Mouse (Mus musculus) midbrain, embryonic 15.5 days (tissue): ENCODE results near the gene Plekhg4. TPM values are rescaled to one million over a fixed set of nuclear protein-coding genes. Genes with fewer than 3 reads are reported as not detected.

Source experiments
- ATAC-seq: fragments of 200-750 bp; cut with Nextera tagmentation; replicated peaks from 2 replicates; pipeline ENCODE4 v1.8.0; 2017; ENCODE audit warnings: moderate TSS enrichment
- H3K27ac ChIP-seq: fragments of 300-500 bp; sonication (generic); 2 replicates; pipeline ENCODE4 v1.5.1; 2015; ENCODE audit warnings: mild to moderate bottlenecking, inconsistent platforms
- H3K27me3 ChIP-seq: fragments of 300-500 bp; sonication (generic); replicated peaks from 2 replicates; pipeline ENCODE4 v1.6.1; 2015; ENCODE audit warnings: inconsistent platforms
- H3K36me3 ChIP-seq: fragments of 300-500 bp; sonication (generic); replicated peaks from 2 replicates; pipeline ENCODE4 v1.6.1; 2015; ENCODE audit warnings: inconsistent platforms
- H3K4me1 ChIP-seq: fragments of 300-500 bp; sonication (generic); 2 replicates; pipeline ENCODE4 v1.6.1; 2015; ENCODE audit warnings: inconsistent platforms
- H3K4me2 ChIP-seq: fragments of 300-500 bp; sonication (generic); 2 replicates; pipeline ENCODE4 v1.6.1; 2015; ENCODE audit warnings: inconsistent platforms, mild to moderate bottlenecking, moderate library complexity
- H3K4me3 ChIP-seq: fragments of 300-500 bp; sonication (generic); 2 replicates; pipeline ENCODE4 v1.5.1; 2015; ENCODE audit warnings: mild to moderate bottlenecking, inconsistent platforms
- H3K9ac ChIP-seq: fragments of 300-500 bp; sonication (generic); 2 replicates; pipeline ENCODE4 v1.6.1; 2015; ENCODE audit warnings: mild to moderate bottlenecking, inconsistent platforms
- H3K9me3 ChIP-seq: fragments of 300-500 bp; sonication (generic); 2 replicates; pipeline ENCODE4 v1.6.1; 2016; ENCODE audit warnings: inconsistent platforms
- WGBS: fragments of 180-500 bp; shearing (Covaris S2); methylation state at CpG from one replicate; pipeline ENCODE4 v1.1.7; 2015; ENCODE audit warnings: mixed read lengths; 5-methylcytosine and 5-hydroxymethylcytosine counted together
- polyA plus RNA-seq: library from polyadenylated mRNA; unstranded; fragments of >200 nt; fragmentation: Nextera tagmentation; extraction: Ambion mirVana; gene quantifications from 2 replicates; pipeline ENCODE4 v1.2.1, GENCODE M21; 2015

Plekhg4 gene
- 2.1 and 2.4 TPM in 2 replicates for polyA plus RNA-seq

GRCm38 (mm10) chr8:105373032-105373431 lies at the start of gene Plekhg4:
TSS of gene Plekhg4 (plus strand) at chr8:105373274.
- Histone ChIP-seq H3K9ac (no peak within 1 kb of the TSS), H3K4me2 (peak within 1 kb of the TSS; percentile 45; the same call in 1 of the 2 replicates), H3K4me3 (no peak within 1 kb of the TSS), H3K27ac (no peak within 1 kb of the TSS), H3K9me3 (no peaks in the 10 kb centered on the region), H3K27me3 (no peaks in the 10 kb centered on the region), H3K4me1 (no peaks in the 10 kb centered on the region), H3K36me3 (no peaks in the 10 kb centered on the region)
- WGBS: 65% methylated on average over 2 of the region's 2 CpGs
- ATAC-seq: no peak

GRCm38 (mm10) chr8:105325641-105326093 lies 47.4 kb upstream of the Plekhg4 start:
- Histone ChIP-seq H3K4me3 (peak overlapping the region; percentile 91), H3K27me3 (no peaks in the 10 kb centered on the region), H3K9ac (peak overlapping the region; percentile 93), H3K36me3 (peaks cover 31% of the 10 kb centered on the region; the same call in 1 of the 2 replicates), H3K4me1 (peaks cover 26% of the 10 kb centered on the region), H3K4me2 (peak overlapping the region; percentile 93), H3K9me3 (no peaks in the 10 kb centered on the region), H3K27ac (peak overlapping the region; percentile 81)
- ATAC-seq: peak; percentile 71
- WGBS: under 1% methylated on average over 12 of the region's 12 CpGs

GRCm38 (mm10) chr8:105326141-105326672 lies 46.9 kb upstream of the Plekhg4 start, which contains the start of the genes Lrrc29 and Tmem208:
TSS of gene Lrrc29 (minus strand) at chr8:105326278.
TSS of gene Tmem208 (plus strand) at chr8:105326354.
- ATAC-seq: peak; percentile 92
- no peaks in the 10 kb centered on the region for H3K9me3 ChIP-seq
- peaks cover 26% of the 10 kb centered on the region for H3K4me1 ChIP-seq
- H3K9ac ChIP-seq: peak within 1 kb of the TSS; percentile 93
- H3K36me3 ChIP-seq: peaks cover 36% of the 10 kb centered on the region; the same call in 1 of the 2 replicates
- peak within 1 kb of the TSS; percentile 91 for H3K4me3 ChIP-seq
- peak within 1 kb of the TSS; percentile 93 for H3K4me2 ChIP-seq
- under 1% methylated on average over 36 of the region's 36 CpGs for WGBS
- H3K27me3 ChIP-seq: no peaks in the 10 kb centered on the region
- peak within 1 kb of the TSS; percentile 83 for H3K27ac ChIP-seq

GRCm38 (mm10) chr8:105326968-105327367 lies 46.1 kb upstream of the Plekhg4 start:
- peak overlapping the region; percentile 91 for H3K4me3 ChIP-seq
- 45% methylated on average over 6 of the region's 6 CpGs for WGBS
- no peak for ATAC-seq
- H3K4me2 ChIP-seq: peak overlapping the region; percentile 70
- H3K9me3 ChIP-seq: no peaks in the 10 kb centered on the region
- peaks cover 43% of the 10 kb centered on the region; the same call in 1 of the 2 replicates for H3K36me3 ChIP-seq
- H3K9ac ChIP-seq: peak overlapping the region; percentile 63
- peak overlapping the region; percentile 83; the same call in 1 of the 2 replicates for H3K27ac ChIP-seq
- H3K4me1 ChIP-seq: peaks cover 26% of the 10 kb centered on the region
- no peaks in the 10 kb centered on the region for H3K27me3 ChIP-seq

GRCm38 (mm10) chr8:105330325-105330724 lies 42.7 kb upstream of the Plekhg4 start:
- no peak for ATAC-seq
- peaks cover 15% of the 10 kb centered on the region for H3K4me1 ChIP-seq
- H3K27me3 ChIP-seq: no peaks in the 10 kb centered on the region
- H3K4me2 ChIP-seq: no peak overlapping the region
- H3K36me3 ChIP-seq: peaks cover 36% of the 10 kb centered on the region; the same call in 1 of the 2 replicates
- no peak overlapping the region for H3K9ac ChIP-seq
- no peak overlapping the region for H3K4me3 ChIP-seq
- H3K27ac ChIP-seq: no peak overlapping the region
- H3K9me3 ChIP-seq: no peaks in the 10 kb centered on the region
- WGBS: 96% methylated on average over 12 of the region's 12 CpGs

GRCm38 (mm10) chr8:105331469-105331868 lies 41.6 kb upstream of the Plekhg4 start:
- H3K9me3 ChIP-seq: no peaks in the 10 kb centered on the region
- H3K36me3 ChIP-seq: peaks cover 36% of the 10 kb centered on the region; the same call in 1 of the 2 replicates
- H3K4me1 ChIP-seq: peaks cover 11% of the 10 kb centered on the region
- 96% methylated on average over 22 of the region's 22 CpGs for WGBS
- no peak overlapping the region for H3K27ac ChIP-seq
- no peaks in the 10 kb centered on the region for H3K27me3 ChIP-seq
- ATAC-seq: no peak
- no peak overlapping the region for H3K9ac ChIP-seq
- H3K4me3 ChIP-seq: no peak overlapping the region
- H3K4me2 ChIP-seq: no peak overlapping the region

GRCm38 (mm10) chr8:105331931-105332330 lies 41.1 kb upstream of the Plekhg4 start:
- Histone ChIP-seq H3K36me3 (peaks cover 36% of the 10 kb centered on the region; the same call in 1 of the 2 replicates), H3K27ac (no peak overlapping the region), H3K4me1 (peaks cover 9% of the 10 kb centered on the region), H3K27me3 (no peaks in the 10 kb centered on the region), H3K4me3 (no peak overlapping the region), H3K9ac (no peak overlapping the region), H3K9me3 (no peaks in the 10 kb centered on the region), H3K4me2 (no peak overlapping the region)
- WGBS: 96% methylated on average over 9 of the region's 9 CpGs
- no peak for ATAC-seq

GRCm38 (mm10) chr8:105332523-105332922 lies 40.6 kb upstream of the Plekhg4 start:
- H3K27ac ChIP-seq: no peak overlapping the region
- H3K4me3 ChIP-seq: no peak overlapping the region
- no peak for ATAC-seq
- H3K36me3 ChIP-seq: peaks cover 36% of the 10 kb centered on the region; the same call in 1 of the 2 replicates
- no peak overlapping the region for H3K4me2 ChIP-seq
- H3K9me3 ChIP-seq: no peaks in the 10 kb centered on the region
- WGBS: 80% methylated on average over 2 of the region's 2 CpGs
- no peaks in the 10 kb centered on the region for H3K27me3 ChIP-seq
- no peak overlapping the region for H3K9ac ChIP-seq
- H3K4me1 ChIP-seq: peaks cover 3% of the 10 kb centered on the region

GRCm38 (mm10) chr8:105336373-105337130 lies 36.5 kb upstream of the Plekhg4 start:
- Histone ChIP-seq H3K4me2 (0 out of 2 replicates have a peak overlapping the region, but pooled peaks have one; percentile 1), H3K27me3 (no peaks in the 10 kb centered on the region), H3K4me1 (no peaks in the 10 kb centered on the region), H3K9me3 (no peaks in the 10 kb centered on the region), H3K9ac (no peak overlapping the region), H3K36me3 (0 out of 2 replicates have a peak, but pooled peaks cover 4% of the 10 kb centered on the region), H3K4me3 (peak overlapping the region; percentile 18), H3K27ac (no peak overlapping the region)
- 50% methylated on average over 32 of the region's 32 CpGs for WGBS
- ATAC-seq: peak; percentile 33

- no peak for ATAC-seq
- Histone ChIP-seq H3K9me3 (no peaks in the 10 kb centered on the region), H3K4me3 (no peak overlapping the region), H3K9ac (no peak overlapping the region), H3K36me3 (no peaks in the 10 kb centered on the region), H3K27ac (no peak overlapping the region), H3K4me2 (no peak overlapping the region), H3K4me1 (no peaks in the 10 kb centered on the region), H3K27me3 (no peaks in the 10 kb centered on the region)
- WGBS: 70% methylated on average over 4 of the region's 4 CpGs
These were observed 34.1 kb upstream of the Plekhg4 start for GRCm38 (mm10) chr8:105338992-105339391.

- no peak overlapping the region for H3K4me2 ChIP-seq
- no peaks in the 10 kb centered on the region for H3K4me1 ChIP-seq
- no peak overlapping the region for H3K9ac ChIP-seq
- no peak overlapping the region for H3K4me3 ChIP-seq
- H3K36me3 ChIP-seq: no peaks in the 10 kb centered on the region
- ATAC-seq: no peak
- H3K27ac ChIP-seq: no peak overlapping the region
- 84% methylated on average over 6 of the region's 6 CpGs for WGBS
- no peaks in the 10 kb centered on the region for H3K9me3 ChIP-seq
- no peaks in the 10 kb centered on the region for H3K27me3 ChIP-seq
These were observed 33.0 kb upstream of the Plekhg4 start for GRCm38 (mm10) chr8:105339886-105340635.

GRCm38 (mm10) chr8:105341399-105341798 lies 31.7 kb upstream of the Plekhg4 start:
- WGBS: 43% methylated on average over 8 of the region's 8 CpGs
- H3K9me3 ChIP-seq: no peaks in the 10 kb centered on the region
- ATAC-seq: no peak
- no peak overlapping the region for H3K27ac ChIP-seq
- H3K9ac ChIP-seq: no peak overlapping the region
- no peaks in the 10 kb centered on the region for H3K36me3 ChIP-seq
- H3K27me3 ChIP-seq: 0 out of 2 replicates have a peak, but pooled peaks cover under 1% of the 10 kb centered on the region
- H3K4me1 ChIP-seq: 0 out of 2 replicates have a peak, but pooled peaks cover under 1% of the 10 kb centered on the region
- H3K4me2 ChIP-seq: no peak overlapping the region
- no peak overlapping the region for H3K4me3 ChIP-seq
